Mouse (Mus musculus) mouse trophoblast stem cell (cell line): ENCODE measurements around the gene Crhr2.

Experiments
- in situ Hi-C, 2 experiments: fragments of 300-500 bp; cut with MseI, MboI; formaldehyde crosslinking; loops; 2 replicates in 1 of 2; 3 replicates in 1 of 2; pipeline ENCODE4 v1.15.1; 2025

Crhr2 gene

DNA sequence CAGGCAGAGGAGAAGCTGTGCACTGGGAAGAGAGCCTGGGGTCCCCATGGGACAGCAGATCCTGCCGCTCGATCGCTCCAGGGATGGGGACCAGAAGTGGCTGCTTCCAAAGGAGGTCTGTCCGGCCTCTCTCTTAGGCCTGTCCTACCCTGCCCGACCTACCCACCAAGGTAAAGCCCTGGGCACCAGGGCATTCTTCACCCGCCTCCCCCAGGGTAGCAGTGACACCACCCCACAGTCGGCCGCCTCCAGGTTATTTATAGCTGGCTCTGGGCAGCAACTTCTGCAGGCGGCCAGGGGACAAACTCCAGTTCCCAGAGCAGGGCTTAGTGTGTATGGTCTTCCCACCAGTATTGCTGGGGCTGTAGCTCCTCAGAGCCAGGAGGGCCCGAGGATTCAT is at the start of gene Crhr2:
TSS of gene Crhr2 (minus strand) at position 223 of the 400 bp plus-strand sequence.
- in situ Hi-C loops = no loop called here

DNA sequence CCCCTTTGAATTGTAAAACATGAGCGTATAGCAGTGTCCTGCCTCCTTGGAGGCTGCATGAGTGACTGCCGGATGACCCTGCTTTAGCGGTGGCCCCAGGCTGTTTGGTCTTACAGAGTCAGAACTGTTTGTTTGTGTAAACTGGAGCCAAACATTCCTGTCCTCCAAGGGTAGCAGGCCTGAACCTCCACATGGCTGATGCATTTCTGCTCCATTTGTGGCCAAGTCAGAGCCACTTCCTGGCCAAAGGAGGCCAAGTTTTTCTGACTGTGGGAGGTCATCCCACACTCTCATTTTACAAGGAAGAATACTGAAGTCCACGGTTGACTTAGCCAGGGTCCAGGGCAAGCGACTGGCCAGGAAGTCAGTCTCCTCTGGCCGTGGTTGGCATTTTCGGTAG is 46.7 kb upstream of the Crhr2 start:
- in situ Hi-C loops = no loop called here

DNA sequence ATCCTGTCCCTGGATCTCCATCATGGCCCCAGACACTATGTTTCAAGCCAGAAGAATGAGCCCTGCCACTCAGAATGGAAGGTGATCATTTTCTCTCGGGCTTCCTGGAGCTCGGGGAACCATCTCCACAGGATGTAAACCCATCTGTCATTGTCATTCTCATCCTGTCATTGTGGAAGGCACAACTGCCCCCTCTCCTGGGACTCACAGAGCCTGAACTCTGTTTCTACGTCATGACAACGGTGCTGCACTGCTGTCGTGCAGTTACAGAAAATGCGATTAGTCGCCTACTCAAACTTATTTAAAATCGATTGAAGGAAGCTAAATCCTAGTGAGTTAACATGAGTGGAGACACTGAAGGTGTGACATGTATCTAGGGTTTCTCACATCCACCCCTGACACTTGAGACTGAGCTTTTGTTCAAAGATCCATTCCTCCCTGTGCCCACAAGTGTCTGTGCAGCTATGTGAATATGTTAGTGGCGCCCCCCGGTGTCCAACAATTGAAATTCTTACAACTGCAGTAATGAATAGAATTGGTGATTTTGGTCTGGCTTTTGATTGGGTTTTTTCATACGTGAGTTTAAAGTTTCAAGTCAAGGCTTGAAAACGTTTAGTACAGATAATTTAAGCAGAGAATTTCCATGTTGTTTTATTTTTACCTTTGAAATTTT is 44.4 kb upstream of the Crhr2 start:
- in situ Hi-C loops = no loop called here

DNA sequence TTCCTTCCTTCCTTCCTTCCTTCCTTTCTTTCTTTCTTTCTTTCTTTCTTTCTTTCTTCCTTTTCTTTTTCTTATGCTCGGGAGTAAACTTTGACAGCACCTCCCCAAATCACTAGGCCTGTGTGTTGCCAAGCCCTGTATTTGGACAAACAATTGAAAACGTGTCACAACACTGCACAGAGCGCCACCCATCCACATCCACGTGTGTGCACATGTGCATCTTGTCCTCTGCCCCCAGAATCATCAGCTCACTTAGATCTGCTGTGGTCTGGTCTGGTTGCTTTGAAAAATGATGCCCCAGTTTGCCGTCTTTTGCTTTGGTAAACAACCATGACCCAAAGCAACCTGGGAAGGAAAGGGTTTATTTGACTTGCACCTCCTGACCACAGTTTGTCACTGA is 43.1 kb upstream of the Crhr2 start:
- in situ Hi-C loops = no loop called here

DNA sequence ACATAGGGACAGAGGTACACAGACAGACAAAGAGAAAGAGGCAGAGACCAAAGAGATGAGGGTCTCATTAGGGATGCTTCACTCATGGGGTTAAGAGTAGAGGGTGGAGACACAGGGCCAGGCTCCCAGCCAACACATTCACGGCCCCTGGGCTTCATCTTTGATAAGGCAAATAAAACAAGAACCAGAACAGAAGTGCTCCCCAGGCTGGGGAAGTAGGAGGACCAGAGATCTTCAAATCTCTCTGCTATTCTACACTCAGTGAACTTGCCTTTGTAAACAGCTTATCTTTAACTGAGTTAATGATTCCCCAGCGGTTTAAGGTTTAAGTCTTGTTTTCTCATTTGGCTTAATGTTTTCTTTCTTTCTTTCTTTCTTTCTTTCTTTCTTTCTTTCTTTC is 42.6 kb upstream of the Crhr2 start:
- in situ Hi-C loops = no loop called here

DNA sequence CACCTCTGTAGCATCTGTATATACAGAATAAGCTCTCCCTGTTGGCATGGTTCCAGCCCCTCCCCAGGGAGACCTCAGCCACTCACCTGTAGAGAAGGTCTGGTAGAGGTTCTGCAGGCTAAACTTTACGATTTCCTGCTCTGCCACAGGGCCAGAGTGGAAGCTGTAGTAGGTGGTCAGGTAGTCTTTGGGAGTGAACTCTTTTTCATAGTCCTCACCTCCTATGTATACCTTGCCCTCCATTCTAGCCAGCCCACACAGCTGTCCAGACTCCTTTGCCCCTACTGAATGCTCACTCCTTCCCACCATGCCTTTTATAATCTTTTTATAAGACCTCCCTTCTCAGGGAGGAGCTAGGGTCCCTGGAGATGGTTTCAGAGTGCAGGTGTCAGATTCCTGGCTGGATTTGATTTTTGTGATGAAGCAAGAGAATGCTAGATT is 41.9 kb upstream of the Crhr2 start, which contains the start of gene Inmt:
TSS of gene Inmt (minus strand) at position 303 of the 441 bp plus-strand sequence.
- in situ Hi-C loops = no loop called here

DNA sequence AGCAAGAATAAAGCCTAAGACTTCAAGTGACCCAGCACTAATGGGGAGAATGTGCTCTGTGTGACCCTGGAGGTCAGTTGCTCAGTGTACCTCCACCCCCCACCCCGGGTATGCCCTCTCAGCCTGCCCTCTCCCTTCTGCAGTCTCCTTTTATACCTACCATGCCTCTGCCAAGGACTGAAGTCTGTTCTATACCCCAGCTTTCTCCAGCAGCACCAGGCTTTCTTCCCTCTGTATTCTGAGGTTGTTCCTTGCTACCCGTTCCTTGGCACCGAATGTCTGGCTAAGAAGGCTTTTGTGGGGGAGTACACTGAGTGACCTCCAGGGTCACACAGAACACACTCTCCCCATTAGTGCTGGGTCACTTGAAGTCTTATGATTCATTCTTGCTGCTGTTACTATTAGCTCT is 41.1 kb upstream of the Crhr2 start:
- in situ Hi-C loops = no loop called here

DNA sequence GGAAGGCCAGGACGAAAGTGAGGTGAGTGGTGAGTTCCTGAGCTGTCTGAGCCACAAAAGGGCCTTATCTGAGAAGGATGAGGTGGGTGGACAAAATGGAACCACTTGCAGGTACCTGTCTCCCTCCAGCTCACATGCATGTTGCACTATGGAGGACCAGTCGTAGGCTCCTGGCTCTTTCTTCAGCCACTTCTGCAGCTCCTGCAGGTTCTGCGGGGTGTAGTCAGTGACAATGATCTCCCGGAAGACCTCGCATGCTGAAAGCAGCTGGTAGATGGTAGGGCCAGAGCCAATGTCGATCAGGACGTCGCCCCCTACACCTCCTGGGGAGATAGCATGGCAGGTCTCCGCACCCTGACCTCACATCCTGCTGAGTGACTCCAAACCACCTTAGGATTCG is 40.4 kb upstream of the Crhr2 start:
- in situ Hi-C loops = no loop called here

DNA sequence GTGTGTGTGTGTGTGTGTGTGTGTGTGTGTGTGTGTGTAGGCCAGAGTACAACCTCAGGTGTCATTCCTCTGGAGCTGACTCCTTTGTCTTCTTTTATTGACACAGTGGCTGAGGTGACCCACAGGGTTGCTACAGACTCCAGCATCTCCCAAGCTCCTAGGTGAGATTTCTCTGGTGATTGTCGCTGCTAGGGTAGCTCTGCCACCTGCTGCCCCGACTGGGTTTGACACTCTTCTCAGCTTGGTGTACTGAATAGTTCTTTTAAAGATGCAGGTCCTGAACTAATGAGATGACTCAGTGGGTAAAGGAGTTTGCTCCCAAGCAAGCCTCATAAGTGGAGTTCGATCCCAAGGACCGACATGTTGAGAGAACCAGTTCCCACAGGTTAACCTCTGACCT is 38.8 kb upstream of the Crhr2 start:
- in situ Hi-C loops = no loop called here

DNA sequence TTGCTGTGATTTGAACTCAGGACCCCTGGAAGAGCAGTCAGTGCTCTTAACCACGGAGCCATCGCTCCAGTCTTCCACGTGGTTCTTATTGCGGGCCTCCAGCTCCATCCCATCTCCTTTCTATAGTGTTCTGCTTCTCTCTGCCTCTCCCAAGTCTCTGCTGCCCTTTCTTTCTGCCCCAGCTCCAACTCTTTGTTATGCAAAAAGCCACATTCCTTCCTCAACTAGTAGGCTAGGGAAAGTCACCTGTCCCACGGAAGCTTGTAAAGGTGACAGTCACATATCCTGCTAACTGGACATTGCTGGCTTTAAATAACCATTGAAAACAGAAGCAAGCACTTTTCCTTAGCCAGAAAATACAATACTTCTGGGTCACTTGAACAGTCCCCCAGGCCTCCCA is 37.0 kb upstream of the Crhr2 start:
- in situ Hi-C loops = loop anchor here (10.0 kb wide), 1 partner anchor 155 kb away; no protein-coding TSS in a partner anchor

DNA sequence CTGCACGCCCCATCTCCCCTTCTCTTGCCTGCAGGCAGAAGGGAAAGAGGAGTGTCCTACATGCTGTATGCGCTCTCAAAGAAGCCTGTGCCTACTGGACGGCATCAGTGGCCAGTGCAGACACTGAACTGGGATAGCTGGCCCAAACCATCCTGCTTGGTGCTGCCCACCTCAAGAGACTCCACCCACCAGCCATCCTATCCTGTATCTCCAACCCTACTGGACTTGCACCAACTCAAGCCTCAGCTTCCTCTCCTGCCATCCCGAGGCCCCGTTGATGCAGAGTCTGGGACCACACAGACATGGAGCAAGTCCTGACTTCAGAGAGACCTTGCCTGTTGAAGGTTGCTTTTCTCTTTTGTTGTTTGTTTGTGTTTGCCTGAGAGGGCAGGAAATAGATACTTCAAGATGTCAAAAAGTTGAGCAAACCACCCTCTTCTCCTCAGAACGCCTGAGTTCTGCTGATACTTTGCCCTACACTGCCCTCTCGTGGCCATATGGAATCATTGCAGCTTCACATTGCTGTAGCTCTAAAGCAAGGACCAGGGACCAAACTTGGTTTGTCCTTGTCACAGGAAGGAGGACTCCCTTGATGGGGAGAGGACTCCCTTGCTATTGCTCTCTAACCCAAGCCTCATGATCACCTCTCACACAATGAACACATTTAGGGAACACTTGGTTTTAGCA is 34.1 kb upstream of the Crhr2 start:
- in situ Hi-C loops = loop anchor here (10.0 kb wide), 1 partner anchor 152 kb away; no protein-coding TSS in a partner anchor

DNA sequence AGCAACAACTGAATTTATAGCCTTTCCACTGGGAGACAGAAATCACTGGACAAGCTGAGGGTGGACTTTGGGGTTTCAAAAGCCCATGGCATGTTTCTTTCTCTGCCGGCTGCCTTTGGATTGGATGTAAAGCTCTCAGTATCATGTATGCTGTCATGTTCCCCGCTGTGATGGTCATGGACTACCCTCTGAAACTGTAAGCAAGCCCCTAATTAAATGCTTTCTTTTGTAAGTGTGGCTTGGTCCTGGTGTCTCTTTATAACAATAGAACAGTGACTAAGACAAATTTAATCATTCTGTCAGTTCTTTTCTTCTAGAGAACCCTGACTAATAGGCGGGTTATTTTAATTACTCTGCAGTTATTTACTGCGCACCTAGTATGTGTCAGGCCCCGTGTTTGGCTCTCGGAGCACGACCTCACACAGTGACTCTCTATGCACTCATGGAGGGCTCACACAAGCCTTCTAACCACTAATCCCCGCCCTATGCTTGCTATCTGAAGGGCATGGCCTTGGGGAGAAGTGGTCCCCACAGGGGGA is 30.3 kb upstream of the Crhr2 start:
- in situ Hi-C loops = loop anchor here (10.0 kb wide), 1 partner anchor 148 kb away; no protein-coding TSS in a partner anchor

DNA sequence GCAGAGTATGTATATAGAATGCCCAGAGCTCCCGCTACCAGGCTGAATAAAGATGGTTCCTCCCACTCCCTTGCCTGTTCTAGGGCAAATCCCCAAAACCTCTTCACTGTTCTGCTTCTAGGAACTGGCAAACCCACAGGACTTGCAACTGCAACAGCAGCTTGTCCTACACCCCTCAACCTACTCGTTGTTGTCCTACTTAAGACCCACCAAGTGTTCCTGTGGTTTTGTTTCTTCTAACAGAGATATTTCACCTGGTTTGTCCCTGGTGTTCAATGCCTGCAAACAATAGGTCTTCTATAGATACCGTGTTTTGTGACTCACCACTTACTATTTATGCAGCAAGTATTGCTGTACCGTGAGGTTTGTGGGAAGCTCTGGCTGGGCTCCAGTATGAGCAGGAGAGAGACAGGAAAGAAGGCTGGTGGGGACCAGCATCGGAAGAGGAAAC is 28.5 kb upstream of the Crhr2 start:
- in situ Hi-C loops = loop anchor here (10.0 kb wide), 1 partner anchor 147 kb away; no protein-coding TSS in a partner anchor

DNA sequence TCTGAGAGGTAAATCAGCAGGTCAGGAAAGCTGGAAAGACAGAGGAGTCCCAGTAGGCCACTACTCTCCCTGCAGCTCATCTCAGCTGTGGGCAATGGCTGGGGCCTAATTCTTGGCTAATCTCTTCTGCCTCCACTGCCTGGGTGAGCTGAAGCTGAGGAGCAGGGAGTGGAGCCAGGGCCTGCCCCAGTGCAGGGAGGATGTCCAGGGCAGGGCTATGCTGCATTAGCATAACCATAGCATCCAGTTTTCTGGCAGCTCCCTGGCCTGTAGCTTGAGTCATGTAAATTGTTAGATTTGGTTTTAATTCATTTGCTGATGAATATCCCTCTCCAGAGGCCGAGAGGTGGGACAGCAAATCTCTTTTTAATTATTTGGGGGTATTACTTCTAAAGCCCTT is 26.4 kb upstream of the Crhr2 start:
- in situ Hi-C loops = no loop called here

DNA sequence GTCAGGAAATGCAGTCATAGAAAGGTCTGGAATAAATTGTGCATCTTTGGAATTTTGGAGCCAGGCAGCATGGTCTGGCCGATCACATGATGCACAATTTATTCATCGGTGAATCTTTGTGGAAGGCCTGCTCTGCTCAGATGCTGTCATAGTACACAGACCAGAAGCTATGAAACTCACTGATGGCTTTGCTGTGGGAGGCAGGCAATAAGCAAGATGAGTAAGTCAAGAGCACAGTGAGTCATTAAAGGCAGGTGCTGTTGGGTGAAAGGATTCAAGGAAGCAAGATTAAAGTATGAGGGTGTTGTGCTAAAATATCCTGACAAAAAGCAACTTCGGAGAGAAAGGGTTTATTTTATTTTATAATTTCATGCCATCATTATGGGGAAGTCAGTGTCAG is 19.4 kb upstream of the Crhr2 start:
- in situ Hi-C loops = no loop called here

DNA sequence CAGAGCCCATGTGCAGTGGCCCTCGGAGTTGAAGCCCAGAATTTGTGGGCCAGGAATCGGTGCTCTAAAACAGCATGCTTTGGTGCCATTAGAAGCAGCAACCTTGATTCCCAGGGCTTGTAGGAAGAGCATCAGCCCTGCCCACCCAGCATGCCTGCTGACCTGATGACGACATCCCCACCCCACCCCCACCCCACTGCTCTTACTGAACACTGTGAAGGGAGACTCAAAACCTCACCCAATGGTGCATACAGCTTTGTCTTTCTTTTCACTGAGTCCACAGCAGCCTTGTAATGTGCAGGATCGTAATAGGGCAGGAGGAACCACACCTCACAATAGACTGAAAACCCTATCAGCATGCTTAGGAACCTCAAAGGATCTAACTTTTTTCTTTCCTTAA is 13.3 kb upstream of the Crhr2 start:
- in situ Hi-C loops = no loop called here

DNA sequence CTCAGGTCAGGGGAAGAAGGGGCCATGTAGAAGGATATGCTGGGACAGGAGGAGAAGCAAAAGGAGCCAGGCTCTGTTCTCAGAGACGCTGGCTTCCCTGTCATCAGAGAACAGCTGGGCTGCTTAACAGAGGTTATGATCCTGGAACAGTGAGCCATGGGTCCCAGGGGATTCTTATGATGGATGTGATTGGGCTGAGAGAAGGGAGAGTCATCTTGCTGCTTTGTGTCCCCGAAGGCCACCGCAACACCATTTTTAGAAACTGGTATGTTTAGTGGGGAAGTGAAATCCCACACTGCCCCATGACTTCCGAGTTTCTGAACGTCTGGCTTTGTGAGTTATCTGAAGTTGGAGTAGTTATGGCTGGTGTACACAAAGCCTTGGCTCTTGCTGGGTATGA is 12.5 kb upstream of the Crhr2 start:
- in situ Hi-C loops = no loop called here

DNA sequence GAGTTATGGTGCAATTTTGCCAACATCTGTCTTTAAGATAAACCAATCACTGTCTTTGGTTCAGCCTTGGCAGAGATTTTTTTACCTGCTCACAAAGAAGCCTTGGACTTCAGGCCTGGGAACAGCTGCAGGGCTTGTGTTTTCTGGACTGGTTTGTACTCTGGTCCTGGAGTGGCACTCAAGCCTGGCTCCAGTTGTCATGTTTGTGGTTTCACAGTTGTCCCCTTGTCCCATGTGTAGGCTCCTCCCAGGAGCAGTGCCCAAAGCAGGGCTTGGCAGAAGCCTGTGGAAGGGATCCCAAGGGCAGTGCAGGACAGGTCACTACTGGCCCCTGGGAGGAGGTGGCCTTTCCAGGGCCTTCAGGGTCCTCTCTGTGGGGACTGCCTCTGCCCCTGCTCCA is 5.5 kb upstream of the Crhr2 start:
- in situ Hi-C loops = no loop called here

DNA sequence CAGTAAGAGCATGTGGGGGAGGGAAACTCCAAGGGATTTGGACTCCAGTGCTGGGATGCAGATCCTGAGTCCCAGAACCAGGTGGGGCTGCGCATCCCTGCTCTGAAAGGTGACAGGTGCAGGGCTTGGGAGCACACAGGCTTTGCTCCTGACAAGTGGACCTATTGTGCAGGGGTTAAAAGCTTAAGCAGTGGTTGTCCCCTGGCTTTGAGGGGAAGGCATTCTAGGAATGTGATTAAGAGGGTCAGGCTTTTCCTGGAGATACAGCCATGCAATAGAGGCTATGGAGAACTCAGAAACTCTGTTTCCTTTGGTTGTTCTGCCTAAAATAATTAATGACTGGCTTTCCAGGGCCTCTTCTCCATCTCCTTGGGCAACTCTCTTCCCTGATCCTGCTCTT is 609 bp upstream of the Crhr2 start:
- in situ Hi-C loops = no loop called here

DNA sequence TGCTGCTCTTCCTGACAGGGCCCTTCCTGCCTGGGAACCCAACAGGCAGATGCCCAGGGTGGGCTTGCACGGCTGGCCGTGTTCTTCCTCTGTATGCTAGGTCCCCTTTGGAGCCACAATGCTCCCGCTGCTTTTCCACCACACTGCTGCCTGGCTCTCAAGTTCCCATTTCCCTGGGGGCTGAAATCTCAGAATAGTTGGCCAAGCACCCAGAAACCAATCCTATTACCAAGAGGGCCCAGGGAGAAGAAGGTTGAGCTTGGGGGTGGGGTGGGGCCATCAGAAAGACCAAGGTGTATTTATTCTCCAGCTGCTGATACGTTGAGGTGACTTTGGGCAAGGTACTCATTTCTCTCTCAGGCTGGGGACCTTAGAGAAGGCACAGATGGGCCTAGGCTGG is 1.5 kb downstream of the Crhr2 start:
- in situ Hi-C loops = no loop called here

DNA sequence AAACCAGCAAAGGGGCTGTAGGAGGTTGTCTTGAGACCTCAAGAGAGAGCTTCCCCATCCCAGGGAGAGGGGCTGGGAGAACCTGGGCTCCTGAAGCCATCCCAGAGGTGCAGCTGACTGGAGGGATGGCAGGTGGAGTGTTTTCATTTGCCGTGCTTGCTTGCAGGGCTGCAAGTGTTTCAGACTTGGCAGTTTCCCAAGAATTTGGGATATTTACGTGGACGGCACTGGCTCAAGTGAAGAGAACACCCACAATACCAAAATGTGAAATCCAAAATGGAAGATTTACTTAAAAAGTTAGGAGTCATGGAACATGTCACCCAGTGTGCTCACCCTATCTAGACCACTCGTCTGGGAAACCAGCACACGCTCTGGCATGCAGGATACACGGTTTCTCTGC is 2.2 kb downstream of the Crhr2 start:
- in situ Hi-C loops = no loop called here

DNA sequence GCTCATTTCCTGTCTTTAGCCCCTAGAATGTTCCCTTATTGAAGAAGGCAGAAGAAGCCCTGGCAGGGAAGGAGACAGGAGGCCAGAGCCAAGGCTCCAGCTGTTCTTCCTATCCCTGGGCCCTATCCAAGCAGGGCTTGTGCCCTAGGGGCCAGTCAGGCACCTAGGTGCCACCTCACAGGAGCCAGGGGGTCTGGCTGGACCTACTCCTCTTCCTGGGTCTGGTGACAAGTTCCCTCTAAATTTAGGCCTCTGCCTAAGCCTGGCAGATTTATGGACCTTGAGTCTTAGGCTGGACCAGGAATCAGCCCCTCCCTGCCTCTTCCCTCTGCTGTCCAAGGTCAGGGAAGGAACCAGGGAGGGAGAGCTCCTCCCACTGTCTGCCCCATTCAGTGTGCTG is 4.4 kb downstream of the Crhr2 start:
- in situ Hi-C loops = no loop called here

DNA sequence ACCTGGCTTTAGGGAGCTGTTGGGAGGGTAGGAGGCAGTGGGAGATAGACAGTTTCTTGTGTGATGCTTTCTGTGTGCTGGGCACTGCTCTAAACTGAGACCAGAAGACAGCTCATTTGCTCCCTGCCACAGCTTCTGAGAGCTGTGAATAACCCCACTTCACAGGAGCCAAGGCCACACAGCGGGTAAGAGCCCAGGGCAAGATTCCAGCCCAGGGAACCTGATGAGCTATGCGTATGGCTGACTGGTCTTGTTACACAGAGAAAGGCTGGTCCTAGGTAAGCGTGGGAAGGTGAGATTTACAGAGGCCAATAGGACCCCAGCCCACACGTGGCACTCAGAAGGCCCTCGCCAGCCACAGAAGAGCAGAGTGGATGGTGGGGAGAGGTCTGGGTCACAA is 6.2 kb downstream of the Crhr2 start:
- in situ Hi-C loops = no loop called here
